Mouse (Mus musculus): ENCODE data around the gene Olfr961.

DNA sequence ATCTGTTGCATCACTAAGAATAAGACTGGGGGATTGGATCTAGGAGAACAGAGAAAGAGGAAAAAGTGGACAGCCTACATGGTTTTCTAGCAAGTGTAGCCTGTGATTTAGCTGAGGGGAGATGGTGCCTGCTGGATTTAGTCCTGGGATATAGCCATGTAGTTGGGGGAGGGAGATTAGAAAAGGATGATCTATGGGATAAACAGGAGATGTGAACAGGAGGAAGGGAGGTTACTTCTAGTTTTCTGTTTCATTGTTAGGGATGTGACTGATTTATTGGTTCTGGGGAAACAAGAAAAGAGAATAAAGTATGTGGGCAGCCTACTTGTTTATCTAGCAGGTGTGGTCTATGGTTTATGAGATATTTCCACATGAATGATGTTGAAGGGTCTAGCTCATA, 36.4 kb upstream of the Olfr961 start:
- no peak for TF ChIP-seq CTCF (IDR thresholded peaks at IDR 0.05; ENCODE audit: borderline replicate concordance, insufficient read depth, low read depth, low read length)
- no peak for TF ChIP-seq POLR2A (IDR thresholded peaks at IDR 0.05; ENCODE audit: borderline replicate concordance, insufficient read depth, low read length)

Measured in cerebellum, adult 2 months (tissue).